Mouse (Mus musculus): ENCODE measurements around the gene Gm49322.

- no peak for TF ChIP-seq CTCF (conservative IDR thresholded peaks at IDR 0.05; ENCODE audit: low read length)
- TF ChIP-seq NANOG (IDR thresholded peaks at IDR 0.05; ENCODE audit: borderline replicate concordance, low read length) = no peak
Observed at GRCm38 (mm10) chr10:80658194-80658840, 52.5 kb downstream of the Gm49322 start.
